Mouse (Mus musculus) right cerebral cortex, adult 18-20 months (tissue): ENCODE data around the gene Gm20388.

ENCODE experiments used
- DNase-seq: peaks from one replicate; pipeline ENCODE4 v3.0.0; 2022; ENCODE audit warnings: mixed read lengths

Gm20388 gene

DNA sequence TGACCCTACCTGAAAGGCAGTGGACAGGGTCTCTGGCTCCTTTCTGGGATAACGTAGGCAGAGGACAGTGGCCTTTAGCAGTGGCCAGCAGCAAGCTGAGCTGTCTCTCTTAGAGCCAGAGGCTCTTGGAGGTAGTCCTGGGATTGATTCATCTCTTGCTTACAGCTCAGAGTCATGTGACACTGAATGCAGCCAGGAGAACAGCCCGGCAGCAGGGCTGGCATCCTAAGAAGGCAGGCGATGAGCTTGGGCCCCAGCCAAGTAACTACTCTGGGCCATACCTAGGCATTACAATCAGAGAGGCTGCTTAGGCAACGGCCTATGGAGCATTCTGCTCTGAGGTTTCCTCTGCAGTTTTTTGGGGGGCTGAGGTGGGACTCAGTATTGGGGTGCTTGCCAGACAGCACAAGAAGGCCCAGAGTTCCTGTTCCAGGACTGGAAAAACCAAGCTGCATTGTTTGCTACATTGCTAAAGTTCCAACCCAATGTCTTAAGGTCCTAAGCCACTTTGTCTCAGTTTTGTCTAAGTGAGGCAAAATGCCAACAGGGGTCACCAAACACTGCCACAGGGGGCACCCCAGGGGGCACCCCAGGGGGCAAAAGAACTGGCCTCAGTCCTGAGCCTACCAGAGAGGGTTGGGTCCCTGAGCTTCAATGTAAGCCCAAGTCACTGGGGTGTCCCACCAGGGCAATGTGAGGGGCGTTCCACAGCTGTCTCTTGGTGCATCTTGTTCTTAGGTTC lies 2437.3 kb downstream of the Gm20388 start:
- DNase-seq = peak; percentile 77

DNA sequence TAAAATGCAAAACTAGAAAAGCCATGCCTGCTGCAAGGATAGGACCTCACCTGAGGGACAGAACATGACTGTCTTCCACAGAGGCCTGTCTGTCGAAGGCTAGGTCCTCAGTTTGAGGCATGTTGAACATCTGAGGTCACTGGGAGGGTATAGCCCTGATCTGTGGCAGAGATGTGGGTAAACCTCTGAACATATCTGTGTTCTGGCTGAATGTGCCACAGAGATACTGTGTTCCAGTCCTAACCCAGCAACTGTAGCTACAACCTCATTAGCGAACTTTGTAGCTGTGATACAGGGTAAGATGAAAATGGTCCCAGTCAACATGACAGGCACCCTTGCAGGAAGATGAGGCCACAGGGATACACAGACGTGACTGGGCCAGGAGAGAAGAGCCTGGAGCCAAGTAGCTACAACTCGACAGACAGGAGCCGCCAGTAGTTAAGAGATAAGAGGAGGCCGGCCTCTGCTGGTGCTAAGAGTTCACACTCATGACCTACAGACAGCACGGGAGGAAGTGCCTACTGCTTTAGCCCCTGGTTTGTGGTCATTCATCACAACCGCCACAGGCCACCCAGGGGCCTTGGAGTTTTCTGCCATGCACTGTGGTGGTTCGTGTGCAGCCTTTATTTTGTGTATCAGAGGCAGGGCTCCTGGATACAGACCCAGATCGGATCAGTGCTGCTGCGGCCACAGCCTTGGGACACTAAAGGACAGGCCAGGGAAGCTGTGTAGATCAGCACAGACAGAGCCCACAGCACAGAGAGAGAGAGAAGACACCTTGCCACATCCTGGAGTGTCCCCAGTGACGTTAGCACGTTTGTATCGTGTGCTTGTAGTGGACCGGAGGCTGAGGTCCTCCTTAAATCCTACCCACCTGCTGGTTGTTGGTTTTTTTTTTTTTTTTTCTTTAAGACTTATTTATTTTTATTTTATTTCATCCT lies 2439.0 kb downstream of the Gm20388 start:
- DNase-seq = no peak

DNA sequence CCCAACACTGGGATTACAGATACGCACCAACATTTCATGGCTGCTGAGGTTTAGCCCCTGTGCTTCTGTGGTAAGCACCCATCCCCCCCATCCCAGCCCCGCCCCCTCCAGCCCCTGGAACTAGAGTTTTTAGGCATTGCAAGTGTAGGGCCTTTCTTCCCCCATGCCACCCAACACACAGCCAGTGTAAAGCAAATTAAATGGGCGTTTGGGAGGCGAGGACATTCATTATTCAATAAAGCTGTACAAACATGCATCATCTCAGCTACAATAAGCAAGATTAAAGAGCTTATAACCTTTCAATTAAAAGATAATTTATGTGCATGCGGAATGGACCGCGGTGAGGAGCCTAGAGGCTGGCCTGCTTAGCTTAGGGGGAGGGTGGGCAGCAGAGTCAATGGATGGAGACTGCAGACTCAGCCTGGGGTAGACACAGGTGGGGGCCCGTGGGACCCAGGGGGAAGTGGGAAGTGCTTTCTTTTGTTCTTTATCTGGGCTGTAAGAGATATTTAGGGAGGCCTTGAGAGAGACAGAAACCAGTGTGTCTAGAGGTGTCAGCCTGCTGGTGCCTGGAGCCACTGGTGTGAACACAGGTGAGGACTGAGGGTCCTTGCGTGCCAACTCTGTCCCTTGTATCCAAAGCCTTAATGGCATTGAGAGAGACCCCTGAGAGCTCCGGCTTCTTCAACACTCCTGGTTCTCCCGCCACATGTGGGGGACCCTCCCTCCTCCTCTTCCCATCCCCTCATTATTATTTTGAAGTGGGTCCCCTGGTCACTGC lies 2439.9 kb downstream of the Gm20388 start:
- no peak for DNase-seq

DNA sequence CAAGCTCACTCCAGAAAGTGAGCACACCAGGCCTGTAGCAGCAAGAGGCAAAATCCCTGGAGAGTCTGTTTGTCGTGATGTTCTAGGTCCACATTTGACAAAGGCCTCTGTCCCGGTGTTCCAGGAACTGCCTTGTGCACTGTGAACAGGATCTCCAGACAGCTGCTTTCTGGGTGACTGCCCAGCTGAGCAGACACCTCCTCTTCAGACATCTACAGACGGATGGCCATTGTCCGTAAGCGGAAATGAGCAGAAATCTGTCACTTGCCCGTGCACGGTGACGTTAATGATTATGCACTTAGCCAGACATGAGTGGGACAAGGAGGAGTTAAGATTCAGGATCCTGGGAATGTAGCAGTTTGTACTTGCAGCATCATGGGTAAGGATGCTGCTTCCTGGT lies 2443.5 kb downstream of the Gm20388 start:
- no peak for DNase-seq

DNA sequence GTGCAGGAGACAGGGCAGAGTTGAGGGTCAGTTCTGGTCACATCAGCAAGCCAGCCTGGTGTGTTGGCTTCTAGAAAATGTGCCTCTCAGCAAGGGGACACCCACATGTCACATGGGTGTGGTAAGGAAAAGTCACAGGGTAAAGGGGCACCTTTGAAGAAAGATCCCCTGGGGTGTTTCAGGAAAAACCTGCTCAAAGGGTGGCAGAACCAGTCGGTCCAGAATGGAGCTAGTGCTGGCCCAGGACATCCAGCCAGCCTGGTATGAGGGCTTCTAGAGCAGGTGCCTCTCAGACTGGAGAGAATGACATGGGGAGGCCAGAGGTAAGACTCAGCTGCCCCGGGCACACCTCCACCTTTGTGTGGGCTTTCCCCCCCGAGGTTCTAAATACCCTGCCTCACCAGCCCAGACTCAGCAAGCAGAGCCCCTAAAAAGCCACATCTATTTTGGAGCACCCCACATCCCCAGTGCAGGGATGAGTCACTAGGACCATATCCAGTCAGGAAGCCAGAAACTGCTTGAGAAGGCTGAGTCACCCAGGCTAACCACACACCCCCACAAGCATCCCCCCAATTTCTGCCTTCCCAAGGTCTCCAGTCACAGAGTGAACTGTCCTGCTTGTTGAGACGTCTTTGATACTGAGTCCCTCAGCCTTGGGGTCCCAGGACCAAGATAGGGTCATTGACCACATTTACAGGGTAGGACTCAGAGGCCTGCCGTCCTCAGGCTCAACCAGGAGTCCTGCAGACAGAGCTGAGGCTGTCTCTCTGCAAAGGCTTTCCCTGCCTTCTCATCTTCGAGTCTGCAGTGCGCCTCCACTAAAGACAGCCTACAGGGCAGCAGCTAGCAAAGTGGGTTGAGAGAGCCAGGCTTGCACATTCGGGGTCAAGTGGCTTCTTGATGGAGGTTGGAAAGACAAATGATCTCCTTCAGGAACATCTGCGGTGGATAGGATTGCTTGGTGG lies 2445.3 kb downstream of the Gm20388 start:
- peak; percentile 88 for DNase-seq

DNA sequence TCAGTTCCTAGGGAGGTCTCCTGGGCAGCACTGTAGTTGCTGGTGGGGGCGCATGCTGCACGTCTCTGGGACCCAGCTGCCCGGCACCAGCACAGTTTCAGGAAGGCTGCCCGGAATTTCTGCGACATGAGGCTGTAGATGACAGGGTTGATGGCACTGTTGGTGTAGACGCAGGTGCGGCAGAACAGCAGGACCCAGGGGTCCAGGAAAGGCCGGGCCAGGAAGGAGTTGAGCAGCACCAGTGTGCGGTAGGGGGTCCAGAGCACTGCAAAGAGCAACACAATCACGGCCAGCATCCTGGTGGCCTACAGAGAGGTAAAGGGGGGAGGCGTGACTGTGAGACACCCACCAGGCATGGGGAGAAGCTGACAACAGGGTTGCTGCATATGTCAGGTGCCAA lies 2446.6 kb downstream of the Gm20388 start:
- no peak for DNase-seq

DNA sequence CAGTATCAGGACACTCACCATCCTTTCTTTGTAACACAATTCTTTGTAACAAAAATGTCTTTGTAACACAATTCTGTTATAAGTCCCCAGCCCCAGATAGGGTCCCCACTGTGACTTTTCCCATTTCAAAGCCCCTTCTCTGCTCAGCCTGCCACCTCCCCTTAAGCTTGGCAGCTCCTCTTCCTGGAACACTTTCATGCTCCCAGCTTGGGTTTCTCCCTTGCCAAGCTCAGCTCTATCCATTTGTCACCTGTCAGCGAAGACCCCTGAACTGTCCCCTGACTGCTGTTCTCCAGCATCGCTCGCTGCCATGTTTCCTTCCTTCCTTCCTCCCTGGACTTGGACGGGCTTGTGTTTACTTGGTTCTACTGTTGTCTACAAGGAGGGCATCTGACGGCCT lies 2447.0 kb downstream of the Gm20388 start:
- DNase-seq = no peak

DNA sequence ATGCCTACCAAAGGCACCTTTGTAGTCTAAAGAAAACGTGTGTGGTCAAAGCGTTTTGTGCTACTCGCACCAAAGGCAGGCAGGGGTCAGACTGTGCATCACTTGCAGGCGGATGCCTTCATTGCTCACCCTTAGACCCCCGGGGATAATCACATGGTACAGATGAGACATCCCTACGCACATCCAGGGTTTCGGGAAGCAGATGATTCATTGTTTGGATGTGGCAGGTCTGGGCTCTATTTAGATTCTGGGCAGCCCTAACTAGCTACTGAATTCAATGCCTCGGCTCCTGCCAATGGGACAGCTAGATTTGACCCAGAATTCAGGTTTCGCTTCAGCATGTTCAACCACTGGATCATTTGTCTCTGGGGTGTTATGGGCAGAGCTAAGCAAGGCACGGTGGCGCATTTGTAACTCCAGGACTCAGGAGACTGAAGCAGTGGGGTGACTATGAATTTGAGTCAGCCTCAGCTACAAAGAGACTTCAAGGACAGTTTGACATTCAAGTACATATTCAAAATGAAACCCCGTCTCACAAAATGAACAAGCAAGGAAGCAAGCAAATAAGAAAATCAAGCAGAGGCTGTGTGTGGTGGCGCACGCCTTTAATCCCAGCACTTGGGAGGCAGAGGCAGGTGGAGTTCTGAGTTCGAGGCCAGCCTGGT lies 2448.6 kb downstream of the Gm20388 start:
- DNase-seq = no peak

DNA sequence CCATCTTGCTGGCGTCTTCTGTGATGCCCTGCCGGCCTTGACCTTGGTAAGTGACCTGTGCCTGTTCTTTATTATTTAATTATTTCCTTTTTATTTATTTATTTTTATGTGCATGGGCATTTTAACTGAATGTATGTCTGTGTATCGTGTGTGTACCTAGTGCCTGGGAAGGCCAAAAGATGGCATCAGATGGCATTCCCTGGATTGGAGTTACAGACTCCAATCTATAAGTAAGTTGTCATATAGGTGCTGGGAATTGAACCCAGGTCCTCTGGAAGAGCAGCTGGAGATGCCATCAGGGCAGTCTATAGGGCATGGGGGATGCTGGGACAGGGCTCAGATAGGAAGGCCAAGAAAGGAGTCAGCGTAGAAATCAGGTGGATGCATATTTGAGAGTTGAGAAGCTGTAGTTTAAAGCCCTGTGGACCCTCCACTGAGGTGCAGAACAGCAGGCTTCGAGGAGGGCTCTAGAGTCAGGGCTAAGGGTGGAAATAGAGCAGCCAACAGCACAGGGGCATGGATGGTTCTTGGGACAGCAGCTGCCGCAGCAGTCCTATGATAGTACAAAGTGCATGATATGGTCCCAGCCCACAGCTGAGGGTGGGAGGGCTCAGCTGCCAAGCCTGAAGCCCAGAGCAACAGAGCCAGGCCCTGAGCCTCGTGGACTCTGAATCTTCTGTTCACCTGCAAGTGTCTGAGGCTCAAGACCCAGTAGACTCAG lies 2450.2 kb downstream of the Gm20388 start, which contains the start of gene Trhr2:
Gene Trhr2, minus strand, starts transcription at position 51 of the 721 bp plus-strand sequence.
- no peak for DNase-seq

DNA sequence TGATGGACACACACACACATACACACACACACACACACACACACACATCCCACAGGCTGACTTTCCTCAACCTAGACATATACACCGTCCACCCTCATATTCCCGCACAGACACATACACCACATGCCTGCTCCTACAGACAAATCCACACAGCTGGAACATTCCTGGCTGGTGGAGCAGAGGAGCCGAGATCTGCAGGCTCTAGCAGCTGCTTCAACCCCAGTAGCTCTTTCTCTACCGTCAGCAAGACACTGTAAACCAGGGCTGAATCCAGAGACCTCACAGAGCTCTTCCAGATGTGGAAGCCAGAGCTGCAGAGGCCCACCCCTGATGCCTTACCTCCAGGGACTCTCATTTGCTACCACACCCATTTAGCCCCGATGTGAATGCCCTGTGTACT lies 2451.6 kb downstream of the Gm20388 start:
- DNase-seq = no peak

DNA sequence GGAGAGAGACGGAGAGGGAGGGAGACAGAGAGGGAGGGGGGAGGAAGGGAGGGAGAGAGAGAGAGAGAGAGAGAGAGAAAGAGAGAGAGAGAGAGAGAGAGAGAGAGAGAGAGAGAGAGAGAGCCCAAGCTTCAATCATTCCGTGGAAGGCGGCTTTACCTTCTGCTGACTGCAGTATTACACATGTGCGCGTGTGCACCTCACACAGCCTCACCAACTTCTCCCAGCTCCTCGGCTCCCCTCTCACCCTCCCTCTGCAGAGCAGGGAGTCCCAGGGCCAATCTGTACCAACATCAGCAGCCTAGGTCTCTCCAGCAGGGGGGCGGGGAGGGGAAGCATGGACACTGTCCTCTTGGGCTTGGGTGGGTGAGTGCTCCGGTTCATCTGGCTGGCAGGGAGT lies 2452.3 kb downstream of the Gm20388 start:
- DNase-seq = no peak

DNA sequence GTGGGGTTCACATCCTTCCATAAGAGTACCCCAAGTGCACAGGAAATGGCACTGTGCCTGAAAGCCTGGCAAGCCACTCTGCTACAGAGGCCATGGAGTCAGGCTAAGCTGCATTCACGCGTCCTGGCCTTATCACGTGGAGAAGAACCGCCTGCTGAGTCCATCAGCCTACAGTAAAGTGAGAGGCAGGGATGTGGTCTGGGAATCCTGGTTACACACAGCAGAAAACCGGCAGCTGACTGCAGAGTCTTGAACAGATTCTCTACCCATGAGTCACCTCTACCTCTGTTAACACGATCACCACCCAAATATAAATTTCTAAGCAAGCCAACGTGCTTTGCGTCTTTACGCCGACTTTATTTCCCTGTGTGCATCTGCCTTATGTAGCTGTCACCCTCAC lies 2457.9 kb downstream of the Gm20388 start:
- DNase-seq = no peak

DNA sequence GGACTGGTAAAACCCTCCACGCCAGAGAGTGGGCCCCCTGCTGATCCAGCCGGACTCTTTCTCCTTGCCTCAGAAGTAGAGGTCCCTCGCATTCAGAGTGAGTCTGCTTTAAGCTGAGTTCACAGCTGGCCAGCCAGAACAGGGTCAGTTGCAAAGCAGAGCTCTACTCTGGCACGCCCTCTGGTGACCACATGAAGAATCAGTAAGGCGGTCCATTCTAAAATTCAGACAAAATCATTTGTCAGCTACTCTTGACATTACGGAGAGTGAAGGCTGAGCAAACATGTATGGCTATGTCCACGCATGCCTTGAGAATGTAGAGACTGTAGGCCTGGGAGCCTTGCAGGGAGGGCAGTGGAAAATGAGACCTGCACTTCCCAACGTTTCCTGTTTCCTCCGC lies 2459.0 kb downstream of the Gm20388 start:
- peak; percentile 69 for DNase-seq

DNA sequence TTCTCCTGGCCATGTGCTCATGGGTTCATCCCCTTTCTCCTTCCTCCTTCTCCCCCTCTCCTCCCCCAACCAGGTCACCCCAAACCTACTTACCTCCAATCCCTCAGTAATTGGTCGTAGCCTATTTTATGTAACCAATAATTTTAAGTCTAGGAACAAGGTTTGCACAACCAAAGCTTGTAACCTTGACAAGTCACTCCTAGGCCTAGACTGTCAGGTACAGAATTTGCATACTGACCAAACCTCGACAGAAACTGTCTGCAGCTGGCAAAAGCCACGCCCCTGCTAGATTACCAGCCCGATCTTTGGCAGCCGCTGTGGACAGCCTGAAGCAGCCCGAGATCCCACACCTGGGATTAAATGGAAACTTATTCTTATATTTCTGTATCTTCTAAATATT lies 2461.1 kb downstream of the Gm20388 start:
- no peak for DNase-seq

DNA sequence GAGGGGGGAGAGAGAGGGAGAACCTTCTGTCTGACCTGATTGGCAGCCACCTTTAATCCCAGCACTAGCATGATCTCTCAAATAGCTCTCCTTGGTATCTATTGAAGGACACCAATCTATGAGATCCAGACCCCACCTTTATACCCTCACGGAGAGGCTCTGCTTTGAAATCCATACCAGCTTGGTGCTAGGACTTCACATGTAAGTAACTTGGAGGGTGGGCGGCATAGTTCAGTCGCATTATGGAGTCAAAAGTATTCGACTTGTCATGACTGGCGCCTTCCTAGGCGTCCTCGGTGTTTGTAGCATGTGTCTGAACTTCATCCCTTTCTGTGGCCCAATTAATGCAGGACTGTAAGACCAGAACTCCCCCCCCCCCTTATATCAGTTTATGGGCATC lies 2464.7 kb downstream of the Gm20388 start:
- no peak for DNase-seq

DNA sequence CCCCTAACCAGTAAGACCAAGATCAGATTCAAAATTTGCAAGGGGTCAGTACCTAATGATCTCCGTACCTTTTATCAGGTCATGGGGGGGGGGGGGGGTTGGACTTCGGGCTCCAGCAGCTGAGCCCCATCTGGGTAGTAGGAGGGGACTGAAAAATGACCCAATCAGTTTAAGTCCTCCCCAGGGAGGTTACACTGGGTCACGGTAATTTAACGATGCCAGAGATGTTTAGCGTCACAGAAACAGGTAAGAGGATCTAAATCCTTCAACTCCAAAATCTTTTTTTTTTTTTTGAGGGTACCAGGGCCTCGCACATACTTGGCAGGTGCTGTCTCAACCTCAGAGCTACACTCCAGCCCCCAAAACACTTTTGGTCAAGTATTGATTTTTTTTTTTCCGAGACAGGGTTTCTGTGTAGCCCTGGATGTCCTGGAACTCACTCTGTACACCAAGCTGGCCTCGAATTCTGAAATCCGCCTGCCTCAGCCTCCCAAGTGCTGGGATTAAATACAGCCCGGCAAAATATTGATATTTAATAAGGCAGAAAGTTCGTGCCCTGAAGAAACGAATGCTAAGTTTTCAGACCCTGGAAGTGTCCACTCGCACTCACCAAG lies 2465.2 kb downstream of the Gm20388 start:
- DNase-seq = no peak

DNA sequence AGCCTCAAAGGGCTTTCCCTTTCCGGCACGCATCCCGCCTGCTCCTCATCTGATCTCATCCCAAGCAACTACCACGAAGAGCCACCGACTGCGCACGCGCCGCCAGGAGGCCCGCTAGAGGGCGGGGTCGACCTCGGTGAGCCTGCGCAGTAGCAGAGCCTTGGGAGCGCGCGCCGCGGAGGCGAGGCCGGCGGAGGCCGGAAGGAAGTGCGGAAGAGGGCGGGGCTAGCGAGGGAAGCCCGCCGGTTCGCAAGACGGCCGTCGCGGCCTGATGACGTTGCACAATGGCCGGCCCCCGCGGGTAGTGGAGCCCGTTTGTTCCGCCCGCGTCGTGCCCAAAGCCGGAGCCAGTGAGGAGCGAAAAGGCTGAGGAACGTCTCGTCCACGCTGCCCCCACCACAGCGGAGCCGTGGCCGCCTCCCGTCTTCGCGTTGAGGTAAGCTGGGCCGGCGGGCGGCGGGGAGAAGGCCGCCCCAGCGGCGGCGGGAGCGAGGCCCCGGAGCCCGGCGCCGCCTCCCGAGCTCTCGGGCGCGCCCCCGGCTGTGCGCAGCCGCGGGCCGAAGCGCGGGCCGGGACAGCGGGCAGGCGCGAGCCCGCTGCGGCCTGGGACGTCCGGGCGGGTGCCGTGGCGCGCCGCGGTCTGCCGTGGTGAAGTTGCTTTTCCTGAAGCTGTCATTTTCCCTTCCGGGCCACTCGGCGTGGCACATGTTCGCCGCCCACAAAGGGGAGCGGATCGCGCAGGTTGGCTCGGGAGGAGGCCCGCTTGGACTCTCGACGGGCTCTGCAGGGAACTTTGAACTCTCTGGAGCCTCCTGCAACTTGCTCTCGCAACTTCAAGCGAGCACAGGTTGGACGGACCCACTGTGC lies 2466.0 kb downstream of the Gm20388 start, which contains the start of gene Zc3h18:
Gene Zc3h18, plus strand, starts transcription at position 245 of the 867 bp plus-strand sequence.
- peak; percentile 100 for DNase-seq

DNA sequence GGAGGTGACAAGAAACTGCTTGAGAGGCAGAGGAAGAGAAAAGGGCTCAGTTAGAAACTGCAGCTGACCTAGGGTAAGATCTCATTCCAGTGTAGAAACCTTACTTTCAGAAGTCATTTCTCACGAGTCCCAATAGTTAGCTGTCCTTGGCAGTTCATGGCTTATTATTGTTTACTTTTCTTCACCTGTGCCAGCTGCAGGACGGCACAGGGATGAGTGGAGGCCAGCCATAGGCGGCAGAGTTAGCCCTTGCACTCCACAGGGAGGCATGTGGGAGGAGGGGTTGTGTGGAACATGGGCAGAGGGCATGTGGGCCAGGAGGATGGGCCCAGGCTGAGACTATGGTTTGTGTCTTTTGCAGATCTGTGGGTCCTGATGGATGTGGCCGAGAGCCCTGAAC lies 2472.4 kb downstream of the Gm20388 start:
- DNase-seq = no peak

DNA sequence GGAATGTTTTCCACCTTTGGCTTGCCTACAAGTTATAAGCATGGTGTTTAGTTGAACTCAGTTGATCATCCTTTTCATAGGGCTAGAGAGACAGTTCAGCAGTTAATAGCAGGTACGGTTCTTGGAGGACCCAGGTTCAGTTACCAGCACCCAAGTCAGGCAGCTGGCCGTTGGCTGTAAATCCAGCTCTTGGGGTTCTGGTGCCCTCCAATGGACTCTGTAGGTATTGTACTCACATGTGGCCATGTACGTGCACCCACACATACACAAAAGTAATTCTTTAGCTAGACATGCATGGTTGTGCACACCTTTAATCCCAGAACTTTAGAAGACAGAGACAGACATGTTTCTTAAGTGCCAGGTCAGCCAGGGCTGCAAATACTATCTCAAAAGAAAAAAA lies 2478.7 kb downstream of the Gm20388 start:
- no peak for DNase-seq
